Mouse (Mus musculus) stomach, postnatal 0 days (tissue): ENCODE measurements around the gene Cep112.

ENCODE experiments used
- CTCF ChIP-seq: IDR thresholded peaks from 2 replicates; pipeline ENCODE4 v1.5.1; 2016; ENCODE audit warnings: antibody characterized with exemption, low read depth, mild to moderate bottlenecking, moderate library complexity
- EP300 ChIP-seq: optimal IDR thresholded peaks from 2 replicates; pipeline ENCODE3; 2016; ENCODE audit warnings: antibody characterized with exemption

DNA sequence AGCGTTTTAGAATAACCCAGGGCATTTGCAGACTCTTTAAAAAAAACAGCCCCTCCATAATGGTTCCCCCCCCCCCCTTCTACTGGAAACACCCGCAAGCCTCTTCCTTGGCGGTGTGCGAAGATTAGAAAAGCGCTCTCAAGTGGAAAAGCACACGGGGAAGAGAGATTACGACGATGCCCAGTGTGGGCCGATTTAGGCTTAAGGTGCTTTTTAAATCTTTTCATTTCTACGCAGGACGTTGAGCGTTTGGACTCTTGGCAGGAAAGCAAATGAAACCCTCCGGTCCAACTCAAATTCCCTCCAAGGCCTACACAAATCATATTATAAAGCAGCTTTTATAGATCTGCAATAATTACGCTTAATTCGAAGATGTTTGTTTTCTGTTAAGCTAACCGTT is 465.6 kb downstream of the Cep112 start:
- TF ChIP-seq CTCF: no peak
- TF ChIP-seq EP300: no peak
